Mouse (Mus musculus): Measurements from ENCODE around the gene Zfp710.

DNA sequence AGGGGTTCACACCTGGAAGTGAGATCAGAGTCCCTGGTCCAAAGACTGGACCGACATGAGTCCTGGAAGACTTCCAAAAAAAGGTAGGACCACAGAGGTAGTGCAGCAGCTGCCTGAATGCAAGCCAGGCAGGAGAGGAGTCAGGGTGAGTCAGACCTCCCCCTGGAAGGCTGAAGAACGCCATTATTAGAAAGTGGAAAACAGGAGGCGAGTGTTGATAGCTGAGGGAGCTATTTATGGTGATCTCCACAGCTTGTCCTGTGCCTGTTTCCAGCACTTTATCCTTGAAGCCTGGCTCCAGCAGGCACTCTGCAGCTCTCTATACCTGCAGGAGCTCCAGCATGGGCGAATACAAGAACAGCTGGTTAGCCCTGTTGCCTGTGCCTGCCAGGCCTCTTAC is 94.6 kb downstream of the Zfp710 start:
- TF ChIP-seq CTCF (IDR thresholded peaks at IDR 0.05; ENCODE audit: low read depth, low read length): no peak
- no peak for TF ChIP-seq POLR2A (IDR thresholded peaks at IDR 0.05; ENCODE audit: borderline replicate concordance, low read depth, low read length)

Data from bone marrow macrophage, adult 2 months (primary cell).